Mouse (Mus musculus) heart, adult 11 months (tissue): ENCODE data around the gene Hic2.

Source experiments
- DNase-seq: peaks from one replicate; pipeline ENCODE4 v3.0.0; 2022

Hic2 gene

DNA sequence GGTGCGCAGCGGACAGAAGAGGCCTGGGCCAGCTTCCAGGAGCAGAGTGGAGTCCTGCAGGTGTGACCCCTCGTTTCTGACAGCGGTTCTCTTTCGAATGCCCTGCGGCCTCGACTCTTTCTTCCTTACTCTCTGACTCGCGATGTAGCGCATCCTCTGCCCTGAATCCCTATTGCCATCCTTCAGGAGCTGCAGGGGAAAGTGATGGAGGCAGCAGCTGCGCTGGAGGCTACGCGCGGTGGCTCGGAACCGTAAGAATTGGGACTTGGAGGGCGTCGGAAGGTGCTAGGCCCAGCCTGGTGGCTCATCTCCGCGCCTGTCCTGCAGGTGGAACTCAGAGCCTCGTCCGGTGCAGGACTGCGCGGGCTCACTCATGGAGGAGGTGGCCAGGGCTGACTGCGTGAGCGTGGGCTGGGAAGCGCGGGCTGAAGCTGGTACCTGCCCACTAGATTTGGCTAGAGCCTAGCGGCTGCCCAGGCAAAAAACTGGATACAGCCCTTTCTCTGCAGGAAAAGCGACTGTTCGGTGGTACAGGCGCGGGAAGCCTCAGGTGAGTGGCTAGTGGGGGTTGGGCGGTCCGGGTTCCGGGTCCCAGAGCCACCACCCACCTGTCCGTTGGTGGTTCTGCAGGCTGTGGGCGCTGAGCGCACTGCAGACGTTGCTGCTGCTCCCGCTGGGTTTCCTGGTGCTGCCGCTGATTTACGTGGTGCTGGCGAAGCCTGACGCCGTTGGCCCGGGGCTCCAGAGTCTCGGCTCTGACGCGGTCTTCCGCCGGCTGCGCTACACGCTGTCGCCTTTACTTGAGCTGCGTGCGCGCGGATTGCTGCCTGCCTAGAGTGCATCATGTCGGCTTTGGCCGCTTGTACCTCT lies 44.2 kb downstream of the Hic2 start:
- no peak for DNase-seq

- DNase-seq: no peak
These were observed 47.1 kb downstream of the Hic2 start for GRCm38 (mm10) chr16:17280471-17280870.

GRCm38 (mm10) chr16:17283151-17283550 lies 49.8 kb downstream of the Hic2 start:
- no peak for DNase-seq

DNA sequence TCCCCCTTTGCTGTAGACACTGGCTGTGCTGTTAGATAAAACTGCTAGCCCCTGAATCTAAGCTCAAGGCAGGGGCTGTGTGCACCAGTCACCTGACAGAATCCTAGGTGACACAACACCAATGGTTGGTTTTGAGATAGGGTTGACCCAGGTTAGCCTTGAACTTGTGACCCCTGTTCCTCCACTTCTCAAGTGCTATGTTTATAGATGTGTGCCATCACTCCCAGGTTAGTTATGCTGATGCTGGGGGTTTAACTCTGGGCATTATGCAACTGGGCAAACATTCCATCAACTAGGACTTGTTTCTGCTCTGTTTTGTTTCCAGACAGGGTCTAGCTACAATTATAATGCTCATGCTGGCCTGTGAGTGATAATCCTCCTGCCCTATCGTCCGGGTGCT lies 53.7 kb downstream of the Hic2 start:
- no peak for DNase-seq

DNA sequence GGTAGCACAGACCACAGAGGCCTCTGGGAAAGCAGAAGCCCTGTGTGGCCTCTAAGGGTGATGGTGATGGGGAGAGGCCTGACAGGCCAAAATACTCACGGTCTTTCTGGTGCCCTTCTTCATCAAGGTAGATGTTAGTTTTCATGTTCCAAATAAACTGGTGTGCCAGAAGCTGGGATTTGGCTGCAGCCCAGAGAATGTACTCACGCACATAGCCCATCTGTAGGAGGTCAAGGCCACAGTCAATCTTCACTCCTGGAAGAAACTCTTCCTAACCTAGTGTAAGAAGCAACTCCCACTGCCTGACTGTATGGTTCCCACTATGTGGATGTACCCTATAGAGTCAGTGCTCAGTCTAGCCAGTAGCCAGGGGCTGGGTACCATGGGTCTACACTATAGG lies 57.6 kb downstream of the Hic2 start:
- no peak for DNase-seq

DNA sequence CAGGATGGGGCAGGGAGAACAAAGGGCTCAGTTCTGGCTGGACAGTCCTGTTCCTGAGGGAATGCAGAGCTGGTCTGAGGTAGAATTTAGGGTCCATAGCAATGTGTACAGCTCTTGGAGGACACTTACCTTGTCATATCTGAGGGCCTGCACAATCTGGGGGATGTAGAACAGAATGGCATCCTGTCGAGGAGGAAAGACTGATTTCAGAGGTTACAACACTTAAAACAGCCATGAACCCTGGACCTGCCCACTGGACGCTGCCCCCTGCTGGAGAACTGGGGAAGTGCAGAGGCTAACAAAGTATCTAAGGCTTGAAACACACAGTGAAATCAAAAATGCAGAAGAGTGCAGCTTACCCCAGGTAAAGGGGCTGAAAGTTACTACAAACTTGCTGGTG lies 59.4 kb downstream of the Hic2 start:
- no peak for DNase-seq

DNA sequence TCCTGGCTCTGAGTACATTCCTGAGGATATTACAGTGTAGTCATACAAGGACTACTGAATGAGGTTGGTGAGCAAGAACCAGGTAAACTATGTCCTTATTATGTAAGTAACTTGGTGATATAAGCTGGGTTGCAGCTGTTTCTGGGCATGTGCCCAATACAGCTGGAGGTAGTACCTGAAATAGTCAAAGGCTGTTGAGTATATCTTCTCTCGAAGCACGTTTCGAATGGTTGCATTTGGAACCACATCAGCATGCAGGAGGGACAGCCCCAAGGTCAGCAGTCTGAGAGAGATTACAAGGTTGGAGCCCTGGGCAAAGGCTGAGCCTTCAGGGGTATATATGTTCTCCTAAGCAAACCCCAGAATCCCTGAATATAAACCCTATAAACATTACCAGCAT lies 67.4 kb downstream of the Hic2 start:
- no peak for DNase-seq

- DNase-seq: no peak
These were observed 70.3 kb downstream of the Hic2 start for GRCm38 (mm10) chr16:17303521-17304245.

DNA sequence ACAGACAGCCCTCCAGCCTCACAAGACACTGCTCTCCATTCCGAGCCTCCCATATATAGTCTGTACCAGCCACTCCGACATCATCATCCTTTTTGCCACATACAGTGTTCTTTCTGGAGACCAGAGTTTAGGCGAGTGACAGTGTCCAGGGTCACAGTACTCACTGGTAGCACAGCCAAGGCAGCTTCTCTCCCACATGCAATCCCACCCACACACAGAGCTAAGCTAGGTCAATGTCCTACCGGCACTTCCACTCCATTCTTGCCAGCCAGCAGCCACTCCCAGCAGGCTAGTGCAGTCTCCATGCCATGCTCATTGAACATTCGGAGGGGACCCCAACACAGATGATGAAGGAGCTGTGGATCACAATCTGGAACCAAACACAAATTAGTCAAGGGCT lies 74.1 kb downstream of the Hic2 start:
- DNase-seq: no peak

GRCm38 (mm10) chr16:17309036-17309435 lies 75.7 kb downstream of the Hic2 start:
- DNase-seq: no peak

DNA sequence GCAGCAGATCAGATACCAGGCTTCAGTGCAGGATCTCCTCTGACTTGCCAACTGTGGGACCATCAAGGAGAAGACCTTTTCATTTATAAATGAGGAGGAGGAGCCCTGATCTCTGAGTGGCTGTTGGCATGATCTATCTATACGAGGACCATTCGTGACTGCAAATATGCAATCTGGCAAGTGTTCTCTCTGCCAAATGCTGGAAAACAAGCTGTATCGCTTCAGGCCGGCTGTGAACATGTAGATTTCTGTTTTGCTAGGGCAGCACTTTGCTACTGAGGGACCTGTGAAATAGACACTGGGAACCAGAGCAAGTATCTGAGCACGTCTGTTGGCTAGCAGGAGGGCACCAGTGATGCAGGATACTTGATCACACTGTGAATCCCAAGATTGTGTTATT lies 79.2 kb downstream of the Hic2 start:
- DNase-seq: no peak
